Mouse (Mus musculus): ENCODE measurements at regions not wholly inside any gene's neighbourhood (a gene's known extent, or its start where the extent isn't known, plus 50 kb on each side); places are given as distances from the start of the nearest gene placed in this dataset.

DNA sequence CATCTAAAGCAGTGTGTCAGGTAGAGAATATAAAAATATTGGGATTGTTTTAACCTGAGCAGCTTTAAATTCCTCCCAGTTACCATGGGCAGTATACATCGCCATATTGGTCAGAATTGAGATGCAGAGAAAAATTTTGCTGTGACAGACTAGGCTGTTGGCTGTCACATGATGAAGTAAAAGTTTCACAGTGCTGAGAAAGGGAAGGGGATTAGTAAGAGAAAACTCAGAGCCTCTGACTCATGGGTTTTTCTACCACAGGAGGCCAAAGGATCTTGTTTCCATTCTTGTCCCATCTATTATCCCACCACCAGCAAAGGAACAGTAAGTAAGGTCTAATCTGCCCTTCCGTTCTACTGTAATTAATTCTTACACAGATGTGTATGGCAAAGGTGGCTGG lies 191.8 kb upstream of the Agr3 start:
- in situ Hi-C loops (cut with MboI; ENCODE audit: unreplicated experiment in 2 of 2), result no loop called here

DNA sequence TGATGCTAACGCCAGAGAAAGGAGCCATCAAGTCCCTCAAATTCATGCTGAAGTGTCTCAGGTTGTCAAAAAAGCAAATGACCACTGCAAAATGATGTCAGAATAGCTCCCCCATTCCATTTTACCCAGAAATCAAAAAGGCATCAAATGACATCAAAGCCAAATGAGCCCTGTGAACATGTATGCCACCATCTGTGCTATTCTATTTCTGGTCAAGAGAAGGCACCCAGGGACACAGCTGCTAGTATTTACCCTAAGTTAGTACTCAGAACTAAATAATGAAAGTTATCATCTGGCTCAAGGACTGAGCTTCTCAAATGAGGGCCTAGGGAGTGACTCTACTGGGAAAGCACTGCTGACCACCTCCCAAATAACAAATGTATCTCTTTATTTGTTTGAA lies 191.1 kb upstream of the Ahr start:
- in situ Hi-C loops (cut with MboI; ENCODE audit: unreplicated experiment in 2 of 2), result no loop called here

DNA sequence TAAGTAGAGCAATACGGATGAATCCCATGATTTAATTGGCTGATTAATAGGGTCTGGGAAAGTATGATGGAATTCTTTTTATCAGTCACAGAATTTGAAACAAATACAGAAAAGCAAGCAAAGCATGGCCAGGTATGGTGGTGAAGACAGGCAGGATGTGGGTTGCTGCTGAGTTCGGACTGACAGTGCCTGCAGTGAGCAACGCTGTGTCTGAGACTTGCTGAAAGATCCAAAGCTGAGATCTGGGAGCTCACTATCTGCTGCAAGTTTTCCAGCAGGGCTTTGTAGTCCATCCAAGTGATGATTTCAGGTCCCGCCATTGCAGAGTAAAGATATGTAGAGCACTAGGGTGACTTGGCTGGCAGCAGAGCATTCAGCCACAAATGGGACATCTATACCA lies 189.3 kb upstream of the Ahr start:
- in situ Hi-C loops (cut with MboI; ENCODE audit: unreplicated experiment in 2 of 2), result no loop called here

DNA sequence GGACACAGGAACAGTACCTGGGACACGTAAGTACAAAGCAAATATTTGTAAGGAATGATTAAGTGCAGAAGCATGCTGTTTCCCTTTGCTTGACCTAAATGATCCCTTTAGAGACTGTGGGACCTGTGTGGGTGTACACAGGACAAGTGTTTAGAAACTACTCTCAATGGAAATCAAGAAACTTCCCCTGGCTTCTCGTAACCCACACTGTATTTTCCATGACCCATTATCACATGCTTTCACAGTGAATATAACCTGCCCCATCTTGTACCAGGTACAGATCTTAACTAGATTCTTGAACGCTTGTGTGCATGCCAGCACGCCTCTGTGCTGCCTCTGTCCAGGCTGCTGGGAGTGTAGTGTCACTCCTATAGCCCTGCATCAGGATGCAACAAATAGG lies 177.8 kb upstream of the Ahr start:
- in situ Hi-C loops (cut with MboI; ENCODE audit: unreplicated experiment in 2 of 2), result no loop called here

DNA sequence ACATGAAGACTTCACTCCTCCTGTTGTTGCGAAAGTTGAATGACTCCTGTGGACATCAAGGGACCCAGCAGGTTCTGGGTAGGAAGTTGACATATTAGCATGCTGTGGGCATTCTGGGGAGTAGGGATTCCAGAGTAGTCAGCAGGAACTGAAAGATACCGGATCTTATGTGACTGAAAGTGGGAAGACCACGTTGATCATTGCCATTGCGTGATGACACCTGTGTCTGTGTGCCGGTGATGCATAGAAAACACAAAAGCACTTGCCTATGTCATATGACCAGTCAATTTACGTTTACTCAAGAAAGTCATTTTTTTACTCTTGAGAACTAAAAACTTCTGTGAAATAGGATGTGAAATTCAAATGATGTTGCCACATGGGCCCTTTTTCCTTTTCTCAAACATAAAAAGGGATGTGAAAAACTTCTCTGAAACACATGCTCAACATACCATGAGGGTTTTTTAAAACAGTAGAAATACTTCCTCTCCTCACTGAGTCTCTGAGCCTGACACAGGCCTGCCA lies 176.8 kb upstream of the Ahr start:
- in situ Hi-C loops (cut with MboI; ENCODE audit: unreplicated experiment in 2 of 2), result no loop called here

DNA sequence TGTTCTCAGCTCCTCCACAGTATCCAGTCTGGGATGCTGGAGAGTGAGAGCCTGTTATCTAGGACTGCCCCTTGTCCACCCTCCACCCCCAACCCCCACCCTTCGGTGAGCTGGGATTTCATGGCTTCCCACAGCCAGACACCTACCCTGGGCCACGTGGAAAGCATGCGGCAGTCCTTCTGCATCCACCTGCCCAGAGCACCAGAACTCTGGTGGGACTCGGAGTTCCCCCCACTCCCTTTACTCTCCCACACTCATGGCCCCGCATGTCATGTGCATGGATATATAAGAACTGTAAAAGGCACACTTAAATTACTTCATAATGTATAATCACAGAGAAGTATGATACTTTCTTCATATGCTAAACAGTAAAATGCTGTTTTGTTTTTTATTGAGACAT lies 175.5 kb upstream of the Ahr start:
- in situ Hi-C loops (cut with MboI; ENCODE audit: unreplicated experiment in 2 of 2), result no loop called here

DNA sequence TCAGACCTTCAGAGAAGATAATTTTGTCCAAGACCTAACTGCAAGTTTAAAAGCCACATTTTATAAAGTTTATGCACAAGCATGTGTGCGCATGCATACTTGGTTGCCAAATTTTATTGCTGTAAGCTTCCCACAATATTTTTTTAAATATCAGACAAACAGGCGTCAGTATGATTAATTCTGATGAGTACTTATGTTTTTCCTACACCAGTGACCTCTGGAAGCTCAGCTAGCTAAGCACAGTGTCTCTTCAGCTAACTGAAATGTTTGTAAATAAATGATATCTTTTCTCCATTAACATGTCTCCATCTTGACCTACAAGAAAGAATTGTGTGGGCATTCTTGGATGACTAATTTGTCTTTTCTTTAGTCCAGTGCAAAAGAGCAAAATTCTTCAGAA lies 168.6 kb upstream of the Ahr start:
- in situ Hi-C loops (cut with MboI; ENCODE audit: unreplicated experiment in 2 of 2), result no loop called here

DNA sequence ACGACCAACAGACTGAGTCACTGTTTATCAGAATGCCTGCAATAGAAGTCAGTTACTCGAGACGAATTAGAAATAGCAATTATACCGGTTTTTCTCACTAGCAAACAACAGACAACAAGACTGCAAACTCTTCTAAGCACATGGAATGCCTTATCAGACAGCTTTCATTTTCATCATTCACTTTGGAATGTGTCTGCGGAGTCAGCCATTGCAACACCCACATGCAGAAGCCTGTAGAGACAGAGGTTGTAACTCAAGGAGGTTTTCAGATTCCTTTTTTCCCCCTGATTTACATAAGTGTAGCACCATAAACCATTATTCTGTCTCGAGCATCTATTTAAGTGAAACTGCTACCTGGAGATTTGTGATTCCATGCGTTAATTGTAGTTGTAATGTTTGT lies 167.8 kb upstream of the Ahr start:
- in situ Hi-C loops (cut with MboI; ENCODE audit: unreplicated experiment in 2 of 2), result no loop called here

DNA sequence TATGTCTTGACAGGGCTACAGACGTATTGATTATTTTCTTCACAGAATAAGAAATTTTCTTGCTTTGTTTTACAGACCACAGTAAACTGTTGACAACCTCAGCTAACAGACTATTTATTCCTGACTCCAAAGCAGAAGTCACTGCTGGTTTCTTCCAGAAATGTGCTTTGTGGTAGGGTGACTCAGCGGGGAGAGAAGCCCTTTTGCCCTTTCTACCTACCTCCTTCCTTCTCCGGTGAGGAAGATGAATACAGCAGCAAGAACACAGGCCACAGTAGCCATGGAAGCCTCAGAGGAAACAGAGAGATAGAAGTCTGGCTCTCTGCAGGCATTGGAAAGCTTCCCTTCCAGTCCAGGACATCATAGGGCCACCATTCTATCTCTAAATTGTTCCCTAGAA lies 159.4 kb upstream of the Ahr start:
- in situ Hi-C loops (cut with MboI; ENCODE audit: unreplicated experiment in 2 of 2), result loop anchor here in 1 of 2 experiments (25.0 kb wide), 1 partner anchor 382 kb away; no protein-coding TSS in a partner anchor

DNA sequence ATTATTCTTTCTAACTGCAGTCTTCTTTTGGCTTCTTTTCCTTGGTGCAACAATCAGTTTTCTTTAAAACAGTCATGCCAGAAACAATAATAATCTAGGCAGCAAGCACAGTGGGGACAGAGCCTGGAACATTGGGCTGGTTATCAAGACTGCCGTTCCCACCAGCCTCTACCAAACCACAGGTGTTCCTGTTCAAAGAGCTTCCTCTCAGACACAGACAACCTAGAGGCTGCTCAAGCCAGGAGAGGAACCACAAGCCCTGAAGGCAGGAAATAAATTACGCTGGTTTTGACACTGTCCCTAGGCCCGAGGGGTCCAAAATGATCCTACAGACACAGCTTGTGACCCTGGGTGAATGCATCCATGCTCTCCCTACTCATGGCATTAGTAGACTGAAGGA lies 156.1 kb upstream of the Ahr start:
- in situ Hi-C loops (cut with MboI; ENCODE audit: unreplicated experiment in 2 of 2), result loop anchor here in 1 of 2 experiments (25.0 kb wide), 1 partner anchor 379 kb away; no protein-coding TSS in a partner anchor

DNA sequence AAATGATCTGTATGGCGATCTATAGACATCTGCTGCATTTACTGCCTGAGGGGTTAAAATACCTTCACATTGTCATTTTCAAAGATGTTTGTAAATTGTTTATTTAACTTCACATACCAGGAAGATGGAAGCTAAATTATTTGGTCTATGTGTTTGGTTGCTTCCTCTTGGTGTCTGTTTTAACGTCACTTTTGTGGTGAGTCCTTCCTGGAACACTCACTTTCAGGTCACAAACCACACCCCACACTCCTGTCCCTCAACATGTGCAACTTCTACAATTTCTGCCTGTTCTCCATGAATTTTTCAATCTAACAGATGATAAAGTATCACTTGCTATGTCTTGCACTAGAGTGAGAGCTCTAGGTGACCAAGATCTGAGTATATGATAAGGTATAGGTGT lies 151.4 kb upstream of the Ahr start:
- in situ Hi-C loops (cut with MboI; ENCODE audit: unreplicated experiment in 2 of 2), result loop anchor here in 1 of 2 experiments (10.0 to 25.0 kb wide), 2 partner anchors 374 to 491 kb away; no protein-coding TSS in a partner anchor

DNA sequence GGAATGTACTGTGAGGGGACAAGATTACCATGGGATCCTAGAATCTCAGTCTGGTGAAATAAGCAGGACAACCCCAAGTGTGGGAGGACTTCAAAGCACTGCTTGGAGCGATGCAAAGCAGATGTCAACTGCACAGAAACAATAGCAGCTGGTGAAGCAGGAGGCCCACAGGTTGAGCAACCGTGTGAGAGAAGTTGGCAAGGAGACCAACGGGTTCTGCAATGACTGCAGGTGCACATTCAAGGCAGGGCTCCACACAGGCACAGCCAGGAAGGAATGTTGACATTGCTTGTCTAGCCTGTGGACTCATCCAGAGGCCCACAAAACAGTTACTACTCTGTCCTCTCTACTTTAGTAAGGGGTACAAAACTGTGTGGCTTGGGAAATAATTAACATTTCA lies 150.4 kb upstream of the Ahr start:
- in situ Hi-C loops (cut with MboI; ENCODE audit: unreplicated experiment in 2 of 2), result loop anchor here in 1 of 2 experiments (10.0 to 25.0 kb wide), 2 partner anchors 373 to 490 kb away; no protein-coding TSS in a partner anchor

DNA sequence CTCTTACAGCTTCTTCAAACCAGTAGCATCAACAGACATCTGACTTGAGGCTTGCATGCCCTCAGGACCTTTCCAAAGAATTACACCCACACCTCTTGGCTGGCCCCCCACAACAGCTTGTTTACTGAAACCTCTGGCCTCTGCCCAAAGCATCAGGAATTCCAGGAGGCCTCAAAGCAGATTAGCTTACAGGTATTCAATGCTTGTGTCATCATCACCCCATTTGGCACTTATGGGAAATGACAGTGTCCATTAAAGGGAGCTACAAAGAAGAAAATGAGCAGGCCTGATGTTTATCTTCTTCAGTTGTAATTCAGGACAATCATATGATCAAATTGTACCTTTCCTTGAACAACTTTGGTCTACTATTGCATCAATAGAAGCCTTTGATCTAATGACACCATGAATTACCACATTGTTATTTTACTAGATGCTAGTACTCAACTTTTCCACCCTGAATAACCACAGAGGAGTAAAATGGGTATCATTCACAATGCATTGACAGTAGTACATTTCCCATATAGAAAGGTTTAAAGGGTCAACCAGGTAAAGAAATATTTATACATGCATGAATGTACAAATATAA lies 147.1 kb upstream of the Ahr start:
- in situ Hi-C loops (cut with MboI; ENCODE audit: unreplicated experiment in 2 of 2), result loop anchor here in 1 of 2 experiments (10.0 to 25.0 kb wide), 2 partner anchors 370 to 487 kb away; no protein-coding TSS in a partner anchor

DNA sequence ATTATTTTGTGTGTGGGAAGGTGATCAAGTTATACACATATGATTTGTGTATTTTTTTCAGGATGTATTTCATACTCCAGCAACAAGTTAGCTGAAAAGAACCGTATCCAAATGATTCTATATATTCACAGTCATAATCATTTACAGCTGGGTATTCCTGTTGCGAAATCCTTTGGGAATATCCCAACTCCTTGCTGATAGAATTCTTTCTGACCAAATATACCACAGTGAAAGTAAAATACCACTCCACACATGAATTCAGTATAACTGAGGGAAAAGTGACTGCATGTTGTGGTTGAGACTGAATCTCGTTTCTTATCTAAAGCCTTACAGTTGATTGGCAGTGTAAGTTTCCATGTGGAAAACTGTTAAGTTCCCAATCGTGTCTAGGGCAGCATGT lies 145.1 kb upstream of the Ahr start:
- in situ Hi-C loops (cut with MboI; ENCODE audit: unreplicated experiment in 2 of 2), result loop anchor here in 1 of 2 experiments (10.0 to 25.0 kb wide), 2 partner anchors 368 to 485 kb away; no protein-coding TSS in a partner anchor

DNA sequence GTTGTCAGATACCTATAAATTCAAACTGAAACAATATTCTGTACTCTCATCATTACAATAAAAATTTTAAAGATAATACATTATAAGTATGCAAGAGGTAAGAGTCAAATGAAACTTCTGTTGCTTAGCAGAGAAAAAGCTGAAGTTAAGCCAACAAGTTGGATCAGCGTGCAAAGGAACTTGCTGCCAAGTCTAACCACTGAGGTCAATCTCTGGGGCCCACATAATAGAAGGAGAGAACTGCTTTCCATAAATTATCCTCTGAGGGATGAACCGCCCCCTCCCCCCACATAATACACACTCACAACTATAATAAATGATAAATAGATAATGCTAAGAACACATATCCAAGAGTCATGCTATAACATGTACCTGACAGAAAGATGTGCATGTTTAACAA lies 144.2 kb upstream of the Ahr start:
- in situ Hi-C loops (cut with MboI; ENCODE audit: unreplicated experiment in 2 of 2), result loop anchor here in 1 of 2 experiments (25.0 kb wide), 1 partner anchor 367 kb away; no protein-coding TSS in a partner anchor

DNA sequence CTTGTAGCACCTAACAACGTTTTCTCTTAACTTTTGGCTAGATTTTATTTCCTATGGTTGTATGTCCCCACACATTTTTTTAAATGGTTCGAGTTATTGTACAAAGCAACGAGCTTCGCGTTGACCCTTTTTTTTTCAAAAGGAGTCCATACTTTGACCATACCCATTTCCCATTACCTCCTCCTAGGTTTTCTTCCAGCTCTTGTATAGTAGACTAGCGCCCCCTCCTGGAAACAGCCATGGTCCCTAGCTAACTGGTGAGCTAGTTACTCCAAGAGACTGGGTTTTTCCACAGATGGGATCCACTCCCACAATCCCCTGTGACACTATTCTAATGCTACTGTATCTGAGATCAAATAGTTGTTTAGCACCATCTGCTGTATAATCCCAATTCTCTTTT lies 139.6 kb upstream of the Ahr start:
- in situ Hi-C loops (cut with MboI; ENCODE audit: unreplicated experiment in 2 of 2), result no loop called here

DNA sequence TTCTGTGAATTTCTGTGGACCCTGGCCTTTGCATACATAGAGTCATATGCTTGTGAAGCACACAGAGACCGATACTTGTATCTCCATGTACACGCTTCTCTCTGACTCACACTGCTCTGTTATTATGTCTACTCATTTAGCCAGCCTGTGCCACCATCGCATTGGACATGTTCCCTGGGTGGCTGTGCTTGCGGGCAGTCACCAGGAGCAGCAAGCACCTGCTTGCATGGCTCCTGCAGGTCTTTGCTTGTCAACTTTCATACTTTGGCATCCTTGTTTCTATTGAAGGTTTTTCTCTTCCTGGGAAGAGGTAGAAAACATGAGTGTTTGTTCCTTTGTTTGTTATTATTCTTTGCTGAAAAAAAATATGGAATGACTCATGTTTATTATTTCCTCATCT lies 136.1 kb upstream of the Ahr start:
- in situ Hi-C loops (cut with MboI; ENCODE audit: unreplicated experiment in 2 of 2), result no loop called here

DNA sequence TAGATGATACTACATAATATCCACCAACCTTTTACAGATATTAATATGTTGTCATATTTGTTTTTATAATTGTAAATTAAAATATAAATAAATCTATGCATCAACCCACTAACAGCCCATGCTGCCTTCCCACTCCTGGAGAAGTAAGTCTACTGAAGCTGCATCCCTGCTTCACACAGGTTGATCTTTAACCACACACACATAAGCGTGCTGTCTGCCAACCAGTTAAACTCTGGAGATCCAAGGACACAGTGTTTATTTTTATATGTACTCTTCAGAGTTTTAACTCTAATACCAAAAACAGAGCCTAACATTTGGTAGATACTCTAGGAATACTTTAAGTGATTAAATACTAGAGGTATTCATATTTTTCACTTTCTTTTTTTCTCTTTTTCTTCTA lies 133.9 kb upstream of the Ahr start:
- in situ Hi-C loops (cut with MboI; ENCODE audit: unreplicated experiment in 2 of 2), result no loop called here

DNA sequence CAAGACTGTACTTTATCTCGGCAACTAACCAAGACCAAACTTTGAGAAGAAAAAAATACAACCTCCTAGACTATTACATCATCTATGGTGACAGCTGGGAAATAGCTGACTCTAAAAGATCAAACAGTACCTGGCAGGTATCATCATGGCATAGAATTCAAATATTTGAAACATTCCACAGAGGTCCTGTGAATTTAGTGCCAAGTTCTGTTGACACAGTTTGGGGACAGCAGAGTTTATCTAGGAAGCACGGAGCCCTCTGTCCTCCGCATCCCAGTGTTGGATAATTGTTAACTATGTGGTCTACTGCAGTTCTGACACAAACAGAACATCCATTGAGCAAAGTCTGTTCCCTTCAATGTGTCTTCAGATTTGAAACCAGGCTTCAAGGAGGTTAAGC lies 132.9 kb upstream of the Ahr start:
- in situ Hi-C loops (cut with MboI; ENCODE audit: unreplicated experiment in 2 of 2), result no loop called here

DNA sequence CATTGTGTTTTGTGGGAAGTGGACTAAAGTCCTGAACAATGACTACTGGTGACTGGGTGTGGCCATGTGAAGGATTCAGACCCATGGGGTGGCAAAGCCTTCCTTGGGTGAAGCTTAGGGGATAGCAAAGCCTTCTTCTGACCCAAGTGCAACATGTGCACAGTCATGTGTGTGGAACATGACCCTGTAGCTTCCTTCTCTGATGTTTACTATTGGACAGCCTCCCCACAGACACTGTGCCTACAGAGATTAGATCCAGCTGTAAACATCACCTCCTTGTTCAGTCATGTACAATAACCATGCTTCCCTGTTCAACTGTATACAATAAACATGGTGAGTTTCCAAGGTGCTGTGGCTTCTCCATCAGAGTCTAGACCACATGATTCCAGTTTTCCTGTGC lies 132.4 kb upstream of the Ahr start:
- in situ Hi-C loops (cut with MboI; ENCODE audit: unreplicated experiment in 2 of 2), result no loop called here

DNA sequence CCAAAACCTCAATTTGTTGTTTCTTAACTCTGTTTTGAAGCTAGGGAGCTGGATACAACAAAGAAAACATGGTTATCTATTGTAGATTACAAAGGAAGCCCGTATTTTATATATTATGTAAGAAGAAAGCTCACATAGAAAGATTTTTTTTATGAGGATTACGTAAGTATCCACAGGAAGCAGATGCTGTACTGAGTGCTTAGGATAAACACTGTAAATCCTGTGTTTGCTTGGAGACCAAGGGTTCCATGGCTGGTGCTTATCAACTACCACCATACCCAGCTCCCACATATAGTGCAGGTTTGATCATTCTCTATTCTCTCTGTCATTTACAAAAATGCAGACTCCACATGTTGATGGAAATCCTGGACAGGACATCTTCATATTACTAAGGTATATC lies 131.2 kb upstream of the Ahr start:
- in situ Hi-C loops (cut with MboI; ENCODE audit: unreplicated experiment in 2 of 2), result no loop called here

DNA sequence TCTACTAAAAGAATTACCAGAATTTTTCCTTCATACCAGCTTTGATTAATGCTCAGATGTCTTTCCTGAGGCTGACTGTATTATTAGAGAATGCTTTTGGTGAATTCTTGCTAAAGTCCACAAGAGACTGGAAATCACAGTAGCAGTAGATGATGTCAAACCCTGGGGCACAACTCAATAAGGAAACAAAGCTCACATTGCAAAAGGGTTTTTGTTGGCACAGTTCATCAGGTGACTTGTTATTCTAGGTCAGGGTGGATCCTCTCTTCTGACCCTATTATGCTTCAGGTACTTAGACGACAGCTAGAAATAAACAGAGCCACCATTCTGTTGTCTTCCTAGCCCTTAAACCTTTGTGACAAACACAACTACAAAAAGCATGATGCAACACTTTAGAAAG lies 128.2 kb upstream of the Ahr start:
- in situ Hi-C loops (cut with MboI; ENCODE audit: unreplicated experiment in 2 of 2), result no loop called here

DNA sequence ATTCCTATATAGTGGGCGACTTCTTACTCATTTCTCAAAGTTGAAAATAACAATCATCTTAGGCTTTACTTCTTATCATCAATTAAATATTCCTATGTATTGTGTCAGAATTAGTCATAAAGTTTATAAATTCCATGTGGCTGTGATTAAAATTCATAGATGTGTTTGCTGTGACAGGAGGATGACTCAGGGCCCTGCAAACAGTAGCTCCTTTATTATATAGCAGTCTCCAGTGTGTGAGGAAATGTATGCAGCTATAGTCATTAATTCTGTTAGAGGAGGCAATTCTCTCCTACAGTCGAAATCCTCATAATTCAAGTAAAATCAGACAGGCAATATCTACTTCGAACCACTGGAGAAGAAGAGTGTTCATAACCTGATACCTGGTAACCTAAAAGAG lies 121.7 kb upstream of the Ahr start:
- in situ Hi-C loops (cut with MboI; ENCODE audit: unreplicated experiment in 2 of 2), result no loop called here
